Mouse (Mus musculus) embryonic facial prominence, embryonic 11.5 days (tissue): Measurements from ENCODE around the gene Cyp2c23. TPM values are rescaled to one million over a fixed set of nuclear protein-coding genes. Genes with fewer than 3 reads are reported as not detected.

Source experiments
- ATAC-seq: fragments of 200-750 bp; cut with Nextera tagmentation; replicated peaks from 2 replicates; pipeline ENCODE4 v1.8.0; 2017; ENCODE audit warnings: low read depth; ENCODE audit not compliant: insufficient number of reproducible peaks, low FRiP score, low TSS enrichment
- DNase-seq: peaks from one replicate; pipeline ENCODE4 v3.0.0-alpha.2; 2015; ENCODE audit warnings: low spot score
- H3K27ac ChIP-seq: fragments of 300-500 bp; sonication (generic); replicated peaks from 2 replicates; pipeline ENCODE4 v1.5.1; 2014; ENCODE audit warnings: mild to moderate bottlenecking, low read depth, low read length, control low read depth
- H3K27me3 ChIP-seq: fragments of 300-500 bp; sonication (generic); 2 replicates; pipeline ENCODE4 v1.6.1; 2014; ENCODE audit warnings: mild to moderate bottlenecking, low read length, moderate library complexity, mixed read lengths; ENCODE audit not compliant: control insufficient read depth, insufficient read depth
- H3K36me3 ChIP-seq: fragments of 300-500 bp; sonication (generic); replicated peaks from 2 replicates; pipeline ENCODE4 v1.6.1; 2014; ENCODE audit warnings: low read depth, mild to moderate bottlenecking, low read length, moderate library complexity, mixed read lengths; ENCODE audit not compliant: control insufficient read depth, insufficient read depth
- H3K4me1 ChIP-seq: fragments of 300-500 bp; sonication (generic); 2 replicates; pipeline ENCODE4 v1.6.1; 2014; ENCODE audit warnings: low read length, mixed read lengths; ENCODE audit not compliant: control insufficient read depth, insufficient read depth
- H3K4me2 ChIP-seq: fragments of 300-500 bp; sonication (generic); 2 replicates; pipeline ENCODE4 v1.6.1; 2014; ENCODE audit warnings: low read depth, mild to moderate bottlenecking, control low read depth, low read length, moderate library complexity
- H3K4me3 ChIP-seq: fragments of 300-500 bp; sonication (generic); 2 replicates; pipeline ENCODE4 v1.5.1; 2014; ENCODE audit warnings: low read depth, low read length, control low read depth
- H3K9ac ChIP-seq: fragments of 300-500 bp; sonication (generic); replicated peaks from 2 replicates; pipeline ENCODE4 v1.6.1; 2014; ENCODE audit warnings: mild to moderate bottlenecking, control low read depth, low read length
- H3K9me3 ChIP-seq: fragments of 300-500 bp; sonication (generic); replicated peaks from 2 replicates; pipeline ENCODE4 v1.6.1; 2016; ENCODE audit warnings: mild to moderate bottlenecking, low read length, inconsistent platforms, mixed read lengths; ENCODE audit not compliant: control insufficient read depth
- WGBS: fragments of 180-500 bp; shearing (Covaris S2); extraction: QIAGEN DNeasy Blood & Tissue Kit; methylation state at CpG from one replicate; pipeline ENCODE4 v1.1.7; 2014; 5-methylcytosine and 5-hydroxymethylcytosine counted together
- polyA plus RNA-seq: library from polyadenylated mRNA; unstranded; fragments of >200 nt; fragmentation: Nextera tagmentation; extraction: Ambion mirVana; gene quantifications from 2 replicates; pipeline ENCODE4 v1.2.1, GENCODE M21; 2014

Cyp2c23 gene
- polyA plus RNA-seq, 1 experiment from 2014 or later = not detected

- Histone ChIP-seq H3K27me3 (no peaks in the 10 kb centered on the region), H3K4me2 (no peak overlapping the region), H3K9me3 (no peaks in the 10 kb centered on the region), H3K9ac (no peak overlapping the region), H3K36me3 (no peaks in the 10 kb centered on the region), H3K27ac (no peak overlapping the region), H3K4me3 (no peak overlapping the region), H3K4me1 (no peaks in the 10 kb centered on the region)
- DNase-seq (no peak), ATAC-seq (no peak)
- WGBS = 81% methylated on average over 9 of the region's 9 CpGs
Measured at GRCm38 (mm10) chr19:44067323-44068049, 38.5 kb upstream of the Cyp2c23 start.

- DNase-seq (no peak), ATAC-seq (no peak)
- H3K4me3 ChIP-seq = no peak overlapping the region
- H3K27ac ChIP-seq = no peak overlapping the region
- no peaks in the 10 kb centered on the region for H3K4me1 ChIP-seq
- H3K27me3 ChIP-seq = no peaks in the 10 kb centered on the region
- 95% methylated on average over 2 of the region's 2 CpGs for WGBS
- no peak overlapping the region for H3K9ac ChIP-seq
- no peaks in the 10 kb centered on the region for H3K9me3 ChIP-seq
- no peak overlapping the region for H3K4me2 ChIP-seq
- H3K36me3 ChIP-seq = no peaks in the 10 kb centered on the region
Measured at GRCm38 (mm10) chr19:44064734-44065133, 35.7 kb upstream of the Cyp2c23 start.

- Histone ChIP-seq H3K27me3 (no peaks in the 10 kb centered on the region), H3K27ac (no peak overlapping the region), H3K9me3 (no peaks in the 10 kb centered on the region), H3K9ac (no peak overlapping the region), H3K36me3 (no peaks in the 10 kb centered on the region), H3K4me2 (no peak overlapping the region), H3K4me1 (no peaks in the 10 kb centered on the region), H3K4me3 (no peak overlapping the region)
- ATAC-seq = no peak
- no peak for DNase-seq
- 94% methylated on average over 7 of the region's 7 CpGs for WGBS
Measured at GRCm38 (mm10) chr19:44063773-44064172, 34.8 kb upstream of the Cyp2c23 start.

GRCm38 (mm10) chr19:44060226-44060625 lies 31.2 kb upstream of the Cyp2c23 start:
- no peaks in the 10 kb centered on the region for H3K9me3 ChIP-seq
- ATAC-seq (no peak), DNase-seq (no peak)
- no peak overlapping the region for H3K4me3 ChIP-seq
- WGBS = 83% methylated on average over 3 of the region's 3 CpGs
- H3K27me3 ChIP-seq = no peaks in the 10 kb centered on the region
- no peak overlapping the region for H3K4me2 ChIP-seq
- H3K36me3 ChIP-seq = no peaks in the 10 kb centered on the region
- no peak overlapping the region for H3K9ac ChIP-seq
- no peak overlapping the region for H3K27ac ChIP-seq
- H3K4me1 ChIP-seq = no peaks in the 10 kb centered on the region

GRCm38 (mm10) chr19:44055173-44055826 lies 26.3 kb upstream of the Cyp2c23 start:
- H3K36me3 ChIP-seq = no peaks in the 10 kb centered on the region

GRCm38 (mm10) chr19:44050388-44050787 lies 21.4 kb upstream of the Cyp2c23 start:
- DNase-seq (no peak), ATAC-seq (no peak)
- 78% methylated on average over 4 of the region's 4 CpGs for WGBS
- Histone ChIP-seq H3K27ac (no peak overlapping the region), H3K4me1 (no peaks in the 10 kb centered on the region), H3K36me3 (no peaks in the 10 kb centered on the region), H3K9ac (no peak overlapping the region), H3K9me3 (no peaks in the 10 kb centered on the region), H3K27me3 (no peaks in the 10 kb centered on the region), H3K4me2 (no peak overlapping the region), H3K4me3 (no peak overlapping the region)

More at GRCm38 (mm10) chr19:44055173-44055826, 26.3 kb upstream of the Cyp2c23 start:
- 80% methylated on average over 4 of the region's 4 CpGs for WGBS
- Histone ChIP-seq H3K27me3 (no peaks in the 10 kb centered on the region), H3K9me3 (no peaks in the 10 kb centered on the region), H3K27ac (no peak overlapping the region), H3K9ac (no peak overlapping the region), H3K4me1 (no peaks in the 10 kb centered on the region), H3K4me3 (no peak overlapping the region), H3K4me2 (no peak overlapping the region)
- no peak for ATAC-seq
- DNase-seq = no peak

GRCm38 (mm10) chr19:44049282-44049681 lies 20.3 kb upstream of the Cyp2c23 start:
- ATAC-seq (no peak), DNase-seq (no peak)
- H3K36me3 ChIP-seq = no peaks in the 10 kb centered on the region
- no peak overlapping the region for H3K4me3 ChIP-seq
- H3K4me2 ChIP-seq = no peak overlapping the region
- 65% methylated on average over 3 of the region's 3 CpGs for WGBS
- H3K27me3 ChIP-seq = no peaks in the 10 kb centered on the region
- no peak overlapping the region for H3K9ac ChIP-seq
- no peak overlapping the region for H3K27ac ChIP-seq
- H3K4me1 ChIP-seq = no peaks in the 10 kb centered on the region
- no peaks in the 10 kb centered on the region for H3K9me3 ChIP-seq

- Histone ChIP-seq H3K27me3 (no peaks in the 10 kb centered on the region), H3K4me2 (no peak overlapping the region), H3K9ac (no peak overlapping the region), H3K9me3 (no peaks in the 10 kb centered on the region), H3K4me1 (no peaks in the 10 kb centered on the region), H3K36me3 (no peaks in the 10 kb centered on the region), H3K4me3 (no peak overlapping the region), H3K27ac (no peak overlapping the region)
- 92% methylated on average over 3 of the region's 3 CpGs for WGBS
- ATAC-seq (no peak), DNase-seq (no peak)
Measured at GRCm38 (mm10) chr19:44045847-44046246, 16.8 kb upstream of the Cyp2c23 start.
